Mouse (Mus musculus): ENCODE measurements at regions not wholly inside any gene's neighbourhood (a gene's known extent, or its start where the extent isn't known, plus 50 kb on each side); places are given as distances from the start of the nearest gene placed in this dataset.

DNA sequence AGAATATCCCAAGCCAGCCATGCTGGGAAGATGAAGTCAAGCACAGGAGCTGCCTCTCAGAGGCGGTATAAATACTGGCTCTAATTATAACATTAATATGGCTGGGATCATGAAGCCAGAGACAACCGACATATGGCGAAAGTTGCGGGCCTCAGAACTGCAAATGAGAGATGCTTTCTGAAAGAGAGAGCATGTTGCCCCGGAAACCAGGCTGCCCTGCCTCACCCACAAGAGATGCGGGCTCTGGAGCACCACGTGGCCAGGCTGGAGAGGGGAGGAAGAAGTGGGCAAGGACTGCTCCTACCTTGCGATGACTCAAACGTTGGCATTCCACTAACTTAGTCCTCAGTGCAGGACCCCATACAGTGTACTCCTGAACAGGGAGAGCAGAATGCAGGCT, 490.5 kb downstream of the Rnf144a start:
- Histone ChIP-seq H3K27ac (ENCODE audit: low read depth, low read length) (no peak overlapping the region), H3K4me3 (ENCODE audit: low read length) (no peak overlapping the region), H3K4me1 (ENCODE audit: control insufficient read depth, insufficient read depth, low read depth, low read length) (peaks cover 4% of the 10 kb centered on the region; the same call in 1 of the 2 replicates), H3K9me3 (ENCODE audit: control insufficient read depth, low read length) (no peaks in the 10 kb centered on the region), H3K27me3 (replicated peaks; ENCODE audit: control insufficient read depth, insufficient read depth, low read length) (no peaks in the 10 kb centered on the region), H3K4me2 (ENCODE audit: low read length) (no peak overlapping the region), H3K9ac (ENCODE audit: low read depth, low read length) (no peak overlapping the region), H3K36me3 (ENCODE audit: control insufficient read depth, insufficient read depth, low read length) (no peaks in the 10 kb centered on the region)
- ATAC-seq = peak; percentile 58
- WGBS = 39% methylated on average over 9 of the region's 9 CpGs

DNA sequence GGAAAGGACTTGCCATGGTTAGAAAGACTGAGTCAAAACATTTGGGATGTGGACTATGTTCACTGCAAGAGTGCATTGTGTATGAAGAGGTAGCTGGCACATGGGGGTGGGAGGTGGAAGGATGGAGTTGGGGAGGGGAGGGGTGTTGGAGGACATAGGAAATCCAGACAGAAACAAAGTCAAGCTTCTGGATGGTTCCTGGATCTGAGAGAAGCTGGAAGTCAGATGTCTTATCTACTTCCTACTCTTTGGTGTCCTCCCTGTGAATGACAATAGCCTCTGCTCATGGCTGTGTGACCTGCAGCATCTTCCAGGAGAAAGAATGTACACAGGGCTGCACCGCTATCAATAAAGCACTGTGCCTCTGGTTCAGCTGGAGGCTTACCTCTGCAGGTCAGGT, 491.3 kb downstream of the Rnf144a start:
- Histone ChIP-seq H3K9me3 (ENCODE audit: control insufficient read depth, low read length) (no peaks in the 10 kb centered on the region), H3K36me3 (ENCODE audit: control insufficient read depth, insufficient read depth, low read length) (no peaks in the 10 kb centered on the region), H3K27me3 (replicated peaks; ENCODE audit: control insufficient read depth, insufficient read depth, low read length) (no peaks in the 10 kb centered on the region), H3K27ac (ENCODE audit: low read depth, low read length) (no peak overlapping the region), H3K9ac (ENCODE audit: low read depth, low read length) (no peak overlapping the region), H3K4me2 (ENCODE audit: low read length) (no peak overlapping the region), H3K4me1 (ENCODE audit: control insufficient read depth, insufficient read depth, low read depth, low read length) (peaks cover 4% of the 10 kb centered on the region; the same call in 1 of the 2 replicates), H3K4me3 (ENCODE audit: low read length) (no peak overlapping the region)
- ATAC-seq = no peak
- 95% methylated on average over 1 of the region's 1 CpGs for WGBS

DNA sequence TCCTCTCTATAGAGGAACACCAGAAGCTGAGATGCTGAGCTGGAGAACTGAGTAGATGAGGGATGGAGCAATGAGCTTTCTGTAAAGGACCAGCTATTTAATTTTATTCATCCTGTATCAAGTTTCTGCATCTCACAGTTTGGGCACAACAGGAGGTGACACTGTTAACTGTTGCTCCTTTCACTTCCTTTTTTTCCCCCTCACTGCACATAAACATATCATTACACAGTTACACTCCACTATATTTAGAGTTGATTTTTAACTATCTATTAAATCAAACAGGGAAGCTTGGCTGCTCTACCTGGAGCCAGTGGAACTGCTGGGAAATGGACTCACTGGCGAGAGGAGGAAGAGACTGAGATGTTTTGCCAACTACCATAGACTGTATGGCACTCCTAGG, 509.4 kb downstream of the Rnf144a start:
- no peak for ATAC-seq
- Histone ChIP-seq H3K9ac (ENCODE audit: low read depth, low read length) (no peak overlapping the region), H3K4me1 (ENCODE audit: control insufficient read depth, insufficient read depth, low read depth, low read length) (no peaks in the 10 kb centered on the region)

DNA sequence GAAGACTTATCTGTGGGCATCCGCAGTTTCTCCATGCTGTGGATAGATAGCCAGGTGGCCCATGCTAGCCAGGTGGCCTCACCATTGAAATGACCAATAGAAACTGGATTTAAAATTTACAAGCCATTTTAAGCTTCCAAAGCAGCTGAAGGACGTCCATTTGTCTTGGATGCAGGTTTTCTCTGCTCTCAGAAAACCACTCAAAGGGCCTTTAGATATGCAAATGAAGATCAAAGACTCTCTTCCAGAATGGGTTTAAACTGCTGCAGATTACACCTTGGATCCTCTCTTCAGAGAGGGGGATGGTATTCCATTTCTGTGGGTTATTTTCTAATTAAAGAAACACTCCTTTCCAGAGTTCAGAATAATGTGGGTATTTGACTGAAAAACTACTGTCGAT, 518.5 kb downstream of the Rnf144a start:
- H3K27ac ChIP-seq (ENCODE audit: low read depth, low read length) = no peak overlapping the region
- no peaks in the 10 kb centered on the region for H3K36me3 ChIP-seq (ENCODE audit: control insufficient read depth, insufficient read depth, low read length)
- H3K27me3 ChIP-seq (replicated peaks; ENCODE audit: control insufficient read depth, insufficient read depth, low read length) = no peaks in the 10 kb centered on the region
- no peaks in the 10 kb centered on the region for H3K9me3 ChIP-seq (ENCODE audit: control insufficient read depth, low read length)
- H3K9ac ChIP-seq (ENCODE audit: low read depth, low read length) = no peak overlapping the region
- no peaks in the 10 kb centered on the region for H3K4me1 ChIP-seq (ENCODE audit: control insufficient read depth, insufficient read depth, low read depth, low read length)
- H3K4me3 ChIP-seq (ENCODE audit: low read length) = no peak overlapping the region
- WGBS = 58% methylated on average over 3 of the region's 3 CpGs
- no peak for ATAC-seq
- H3K4me2 ChIP-seq (ENCODE audit: low read length) = no peak overlapping the region

More for the DNA sequence above, 509.4 kb downstream of the Rnf144a start:
- Histone ChIP-seq H3K4me2 (ENCODE audit: low read length) (no peak overlapping the region), H3K4me3 (ENCODE audit: low read length) (no peak overlapping the region), H3K27me3 (replicated peaks; ENCODE audit: control insufficient read depth, insufficient read depth, low read length) (no peaks in the 10 kb centered on the region), H3K27ac (ENCODE audit: low read depth, low read length) (no peak overlapping the region), H3K9me3 (ENCODE audit: control insufficient read depth, low read length) (no peaks in the 10 kb centered on the region), H3K36me3 (ENCODE audit: control insufficient read depth, insufficient read depth, low read length) (no peaks in the 10 kb centered on the region)
- 74% methylated on average over 1 of the region's 1 CpGs for WGBS

DNA sequence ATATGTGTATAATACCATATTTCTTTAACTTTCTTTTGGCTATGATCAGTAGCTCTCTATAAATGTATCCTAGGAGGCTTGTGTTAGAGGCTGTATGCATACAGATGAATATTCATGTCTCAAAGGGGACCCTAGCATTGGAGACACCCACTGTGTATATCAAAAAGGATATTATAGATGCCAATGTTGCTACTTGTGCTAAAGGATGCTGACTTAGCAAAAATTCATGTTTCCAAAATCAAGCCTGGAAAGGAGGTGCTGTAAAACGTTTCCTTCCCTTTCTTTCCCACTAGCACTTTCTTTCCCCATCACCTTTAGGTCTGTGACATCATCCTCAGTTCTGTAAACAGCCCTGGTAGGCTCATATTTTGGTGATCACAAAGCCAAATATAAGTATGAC, 519.4 kb downstream of the Rnf144a start:
- no peak for ATAC-seq
- Histone ChIP-seq H3K4me2 (ENCODE audit: low read length) (no peak overlapping the region), H3K4me3 (ENCODE audit: low read length) (no peak overlapping the region), H3K27ac (ENCODE audit: low read depth, low read length) (no peak overlapping the region), H3K9me3 (ENCODE audit: control insufficient read depth, low read length) (no peaks in the 10 kb centered on the region), H3K36me3 (ENCODE audit: control insufficient read depth, insufficient read depth, low read length) (no peaks in the 10 kb centered on the region), H3K4me1 (ENCODE audit: control insufficient read depth, insufficient read depth, low read depth, low read length) (no peaks in the 10 kb centered on the region), H3K27me3 (replicated peaks; ENCODE audit: control insufficient read depth, insufficient read depth, low read length) (no peaks in the 10 kb centered on the region), H3K9ac (ENCODE audit: low read depth, low read length) (no peak overlapping the region)
- WGBS = 67% methylated on average over 1 of the region's 1 CpGs

DNA sequence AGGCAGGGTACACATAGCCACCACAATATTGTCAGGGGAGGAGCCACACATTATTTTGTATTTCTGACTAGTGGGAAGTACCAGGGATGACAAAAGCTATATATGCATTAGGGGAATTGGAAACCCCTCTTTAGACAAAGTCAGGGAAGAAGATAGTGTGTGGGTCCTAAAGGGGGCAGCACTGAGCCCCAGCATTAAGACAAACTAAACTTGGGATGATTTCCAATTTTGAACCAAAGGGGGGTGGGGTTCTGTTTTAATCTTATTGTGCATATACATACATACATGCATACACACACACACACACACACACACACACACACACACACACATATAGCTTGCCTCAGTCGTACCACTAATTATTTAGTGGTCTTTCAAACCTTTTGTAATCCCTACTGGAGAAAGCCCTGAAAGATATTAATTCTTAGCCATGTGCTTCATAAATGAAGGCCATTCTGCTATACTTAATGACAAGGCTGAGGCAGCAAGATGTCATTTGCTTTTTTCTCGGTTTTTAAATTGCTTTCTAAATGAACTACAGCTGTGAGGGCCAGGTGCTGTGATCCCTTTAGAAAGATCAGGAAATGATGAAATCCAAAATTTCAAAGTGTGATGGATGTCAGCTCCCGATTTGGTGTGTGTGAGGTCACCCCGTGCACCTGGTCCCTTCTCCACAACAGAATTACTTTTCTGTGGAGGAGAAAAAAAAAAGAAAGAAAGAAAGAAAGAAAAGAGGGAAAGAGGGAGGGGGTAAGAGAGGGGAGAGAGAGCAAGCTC, 523.5 kb downstream of the Rnf144a start:
- Histone ChIP-seq H3K4me2 (ENCODE audit: low read length) (no peak overlapping the region), H3K27ac (ENCODE audit: low read depth, low read length) (no peak overlapping the region), H3K9ac (ENCODE audit: low read depth, low read length) (no peak overlapping the region), H3K9me3 (ENCODE audit: control insufficient read depth, low read length) (no peaks in the 10 kb centered on the region), H3K4me3 (ENCODE audit: low read length) (no peak overlapping the region), H3K27me3 (replicated peaks; ENCODE audit: control insufficient read depth, insufficient read depth, low read length) (no peaks in the 10 kb centered on the region), H3K36me3 (ENCODE audit: control insufficient read depth, insufficient read depth, low read length) (no peaks in the 10 kb centered on the region), H3K4me1 (ENCODE audit: control insufficient read depth, insufficient read depth, low read depth, low read length) (no peaks in the 10 kb centered on the region)
- no peak for ATAC-seq
- 41% methylated on average over 4 of the region's 4 CpGs for WGBS

DNA sequence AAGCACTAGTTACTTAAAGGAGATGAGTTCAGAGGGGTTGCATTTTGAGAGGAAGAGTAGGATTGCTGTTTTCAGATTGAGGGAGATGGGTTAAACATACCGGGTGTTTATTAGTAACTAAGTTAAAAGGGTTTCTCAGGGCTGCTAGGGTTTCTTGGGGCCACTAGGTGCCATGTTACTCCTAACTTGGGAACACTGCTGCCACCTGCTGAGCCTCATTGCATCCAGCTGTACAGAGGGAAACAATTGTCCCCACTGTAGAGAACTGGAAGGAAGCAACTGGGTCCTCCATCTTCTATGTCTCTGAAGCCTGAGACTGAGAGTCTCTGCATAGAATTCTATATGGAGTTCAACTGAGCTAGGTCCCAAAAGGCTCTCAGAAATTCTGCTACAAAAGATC, 524.3 kb downstream of the Rnf144a start:
- Histone ChIP-seq H3K36me3 (ENCODE audit: control insufficient read depth, insufficient read depth, low read length) (no peaks in the 10 kb centered on the region), H3K9me3 (ENCODE audit: control insufficient read depth, low read length) (no peaks in the 10 kb centered on the region), H3K4me3 (ENCODE audit: low read length) (no peak overlapping the region), H3K4me1 (ENCODE audit: control insufficient read depth, insufficient read depth, low read depth, low read length) (no peaks in the 10 kb centered on the region), H3K9ac (ENCODE audit: low read depth, low read length) (no peak overlapping the region), H3K27ac (ENCODE audit: low read depth, low read length) (no peak overlapping the region), H3K27me3 (replicated peaks; ENCODE audit: control insufficient read depth, insufficient read depth, low read length) (no peaks in the 10 kb centered on the region), H3K4me2 (ENCODE audit: low read length) (no peak overlapping the region)
- WGBS = 92% methylated on average over 1 of the region's 1 CpGs
- ATAC-seq = no peak

DNA sequence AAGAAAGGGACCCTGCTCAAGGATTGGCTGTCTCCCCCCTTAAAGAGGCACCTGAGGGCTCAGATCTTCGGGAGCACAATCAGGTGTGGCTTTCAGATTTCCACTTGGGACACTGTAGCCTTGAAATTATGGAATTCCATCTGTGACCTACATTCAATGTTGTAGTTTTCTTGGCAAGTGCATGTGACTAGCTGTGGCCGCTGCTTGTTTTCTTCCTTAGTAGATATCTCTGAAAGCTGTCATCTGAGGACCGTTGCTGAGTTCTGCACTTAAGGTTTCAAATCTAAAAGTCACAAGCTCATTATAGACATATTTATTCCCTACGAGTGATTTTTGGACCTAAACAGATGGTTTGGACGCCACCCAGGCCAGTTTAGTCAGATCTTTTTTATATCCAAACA, 531.3 kb downstream of the Rnf144a start:
- 75% methylated on average over 5 of the region's 5 CpGs for WGBS
- Histone ChIP-seq H3K4me2 (ENCODE audit: low read length) (no peak overlapping the region), H3K9me3 (ENCODE audit: control insufficient read depth, low read length) (no peaks in the 10 kb centered on the region; the same call in 1 of the 2 replicates), H3K27ac (ENCODE audit: low read depth, low read length) (no peak overlapping the region), H3K4me1 (ENCODE audit: control insufficient read depth, insufficient read depth, low read depth, low read length) (no peaks in the 10 kb centered on the region), H3K9ac (ENCODE audit: low read depth, low read length) (no peak overlapping the region), H3K36me3 (ENCODE audit: control insufficient read depth, insufficient read depth, low read length) (no peaks in the 10 kb centered on the region), H3K27me3 (replicated peaks; ENCODE audit: control insufficient read depth, insufficient read depth, low read length) (no peaks in the 10 kb centered on the region), H3K4me3 (ENCODE audit: low read length) (no peak overlapping the region)
- no peak for ATAC-seq

DNA sequence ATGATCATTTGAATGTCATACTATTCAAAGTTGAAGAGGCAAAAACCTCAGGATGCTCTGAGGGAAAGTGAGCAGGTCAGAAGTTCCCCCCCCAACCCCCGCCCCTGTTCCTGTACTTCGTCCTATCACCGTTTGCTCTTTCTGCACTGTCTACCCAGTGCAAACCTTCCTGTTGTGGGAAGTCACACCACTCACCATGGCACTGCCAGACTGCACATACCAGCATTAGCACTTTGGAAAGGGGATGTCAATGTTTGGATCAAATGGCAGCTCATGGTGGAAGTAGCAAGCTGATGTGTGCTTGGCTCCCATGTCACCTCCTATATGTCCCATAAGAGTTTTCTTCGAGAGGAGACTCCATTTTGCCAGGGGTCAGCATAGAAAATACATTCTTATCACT, 543.2 kb downstream of the Rnf144a start:
- Histone ChIP-seq H3K9ac (ENCODE audit: low read depth, low read length) (no peak overlapping the region), H3K27ac (ENCODE audit: low read depth, low read length) (peak overlapping the region; percentile 46), H3K9me3 (ENCODE audit: control insufficient read depth, low read length) (no peaks in the 10 kb centered on the region), H3K4me1 (ENCODE audit: control insufficient read depth, insufficient read depth, low read depth, low read length) (peaks cover 8% of the 10 kb centered on the region), H3K36me3 (ENCODE audit: control insufficient read depth, insufficient read depth, low read length) (no peaks in the 10 kb centered on the region), H3K4me3 (ENCODE audit: low read length) (no peak overlapping the region), H3K4me2 (ENCODE audit: low read length) (no peak overlapping the region; the same call in 1 of the 2 replicates), H3K27me3 (replicated peaks; ENCODE audit: control insufficient read depth, insufficient read depth, low read length) (no peaks in the 10 kb centered on the region)
- WGBS = 75% methylated on average over 4 of the region's 4 CpGs
- ATAC-seq = no peak; the same call in 1 of the 2 replicates
